Mouse (Mus musculus) midbrain, postnatal 0 days (tissue): ENCODE data around the gene Nt5e. TPM values are rescaled to one million over a fixed set of nuclear protein-coding genes. Genes with fewer than 3 reads are reported as not detected.

Source experiments
- ATAC-seq: fragments of 200-750 bp; cut with Nextera tagmentation; 2 replicates; pipeline ENCODE4 v1.8.0; 2017; ENCODE audit warnings: moderate number of reproducible peaks, mild to moderate bottlenecking, moderate TSS enrichment, moderate library complexity; ENCODE audit not compliant: low FRiP score
- DNase-seq: peaks from one replicate; pipeline ENCODE4 v3.0.0-alpha.2; 2015; ENCODE audit warnings: low spot score
- H3K27ac ChIP-seq: fragments of 300-500 bp; sonication (generic); 2 replicates; pipeline ENCODE4 v1.5.1; 2014; ENCODE audit warnings: low read depth, mild to moderate bottlenecking, low read length, mixed read lengths
- H3K27me3 ChIP-seq: fragments of 300-500 bp; sonication (generic); 2 replicates; pipeline ENCODE4 v1.6.1; 2014; ENCODE audit warnings: low read length, control low read depth, mixed read lengths; ENCODE audit not compliant: insufficient read depth
- H3K36me3 ChIP-seq: fragments of 300-500 bp; sonication (generic); 2 replicates; pipeline ENCODE4 v1.6.1; 2014; ENCODE audit warnings: low read length, control low read depth, mixed read lengths; ENCODE audit not compliant: insufficient read depth
- H3K4me1 ChIP-seq: fragments of 300-500 bp; sonication (generic); 2 replicates; pipeline ENCODE4 v1.6.1; 2014; ENCODE audit warnings: mild to moderate bottlenecking, control low read depth, antibody characterized with exemption, low read length, mixed read lengths; ENCODE audit not compliant: insufficient read depth
- H3K4me2 ChIP-seq: fragments of 300-500 bp; sonication (generic); 2 replicates; pipeline ENCODE4 v1.6.1; 2014; ENCODE audit warnings: low read depth, mild to moderate bottlenecking, low read length, mixed read lengths; ENCODE audit not compliant: poor library complexity, severe bottlenecking
- H3K4me3 ChIP-seq: fragments of 300-500 bp; sonication (generic); 2 replicates; pipeline ENCODE4 v1.5.1; 2014; ENCODE audit warnings: low read depth, mild to moderate bottlenecking, low read length, moderate library complexity
- H3K9ac ChIP-seq: fragments of 300-500 bp; sonication (generic); replicated peaks from 2 replicates; pipeline ENCODE4 v1.6.1; 2014; ENCODE audit warnings: mild to moderate bottlenecking, low read length, moderate library complexity, mixed read lengths; ENCODE audit not compliant: poor library complexity, severe bottlenecking
- H3K9me3 ChIP-seq: fragments of 300-500 bp; sonication (generic); 2 replicates; pipeline ENCODE4 v1.6.1; 2016; ENCODE audit warnings: low read length, control low read depth
- CTCF ChIP-seq: IDR thresholded peaks from 2 replicates; pipeline ENCODE4 v1.5.1; 2016; ENCODE audit warnings: antibody characterized with exemption, mild to moderate bottlenecking
- WGBS: fragments of 180-500 bp; shearing (Covaris S2); extraction: QIAGEN DNeasy Blood & Tissue Kit; methylation state at CpG from one replicate; pipeline ENCODE4 v1.1.7; 2014; 5-methylcytosine and 5-hydroxymethylcytosine counted together
- polyA plus RNA-seq: library from polyadenylated mRNA; unstranded; fragments of >200 nt; fragmentation: Nextera tagmentation; extraction: Ambion mirVana; gene quantifications from 2 replicates; pipeline ENCODE4 v1.2.1, GENCODE M21; 2015
- total RNA-seq: library from RNA; depleted of rRNA; stranded (reverse); fragments of >200 nt; gene quantifications from 2 replicates; pipeline ENCODE4 v1.2.3, GENCODE M21; 2014

Gene Nt5e
- total and polyA plus RNA-seq, 2 experiments from 2014 or later, result 2.2 to 5.3 TPM

- DNase-seq (no peak), ATAC-seq (no peak)
- Histone ChIP-seq H3K9me3 (no peaks in the 10 kb centered on the region), H3K4me2 (no peak overlapping the region), H3K9ac (no peak overlapping the region), H3K36me3 (no peaks in the 10 kb centered on the region), H3K27ac (no peak overlapping the region), H3K27me3 (no peaks in the 10 kb centered on the region), H3K4me3 (no peak overlapping the region), H3K4me1 (no peaks in the 10 kb centered on the region)
- 84% methylated on average over 3 of the region's 3 CpGs for WGBS
- no peak for TF ChIP-seq CTCF
These were observed 24.2 kb downstream of the Nt5e start for GRCm38 (mm10) chr9:88351163-88351562.

- Histone ChIP-seq H3K4me1 (no peaks in the 10 kb centered on the region), H3K27ac (no peak overlapping the region), H3K27me3 (no peaks in the 10 kb centered on the region), H3K9me3 (no peaks in the 10 kb centered on the region), H3K36me3 (no peaks in the 10 kb centered on the region), H3K9ac (no peak overlapping the region), H3K4me3 (no peak overlapping the region), H3K4me2 (no peak overlapping the region)
- DNase-seq, result no peak
- WGBS, result 49% methylated on average over 6 of the region's 6 CpGs
- TF ChIP-seq CTCF, result no peak
- no peak for ATAC-seq
These were observed 25.7 kb downstream of the Nt5e start for GRCm38 (mm10) chr9:88352741-88353140.

GRCm38 (mm10) chr9:88353459-88353858 lies 26.5 kb downstream of the Nt5e start:
- H3K27me3 ChIP-seq, result no peaks in the 10 kb centered on the region
- no peaks in the 10 kb centered on the region for H3K4me1 ChIP-seq
- no peaks in the 10 kb centered on the region for H3K9me3 ChIP-seq
- ATAC-seq (no peak), DNase-seq (no peak)
- H3K9ac ChIP-seq, result no peak overlapping the region
- H3K27ac ChIP-seq, result no peak overlapping the region
- H3K36me3 ChIP-seq, result no peaks in the 10 kb centered on the region
- TF ChIP-seq CTCF, result no peak
- WGBS, result 89% methylated on average over 7 of the region's 7 CpGs
- no peak overlapping the region for H3K4me3 ChIP-seq
- no peak overlapping the region for H3K4me2 ChIP-seq

- no peak for ATAC-seq
- 78% methylated on average over 3 of the region's 3 CpGs for WGBS
These were observed 30.2 kb downstream of the Nt5e start for GRCm38 (mm10) chr9:88357173-88357572.

GRCm38 (mm10) chr9:88359140-88359539 lies 32.1 kb downstream of the Nt5e start:
- 88% methylated on average over 2 of the region's 2 CpGs for WGBS
- TF ChIP-seq CTCF, result no peak
- H3K4me1 ChIP-seq, result peaks cover 6% of the 10 kb centered on the region; the same call in 1 of the 2 replicates
- DNase-seq, result no peak
- H3K36me3 ChIP-seq, result peaks cover 2% of the 10 kb centered on the region; the same call in 1 of the 2 replicates
- no peaks in the 10 kb centered on the region for H3K27me3 ChIP-seq
- no peaks in the 10 kb centered on the region for H3K9me3 ChIP-seq
- H3K27ac ChIP-seq, result no peak overlapping the region
- no peak overlapping the region for H3K9ac ChIP-seq
- ATAC-seq, result no peak
- H3K4me3 ChIP-seq, result no peak overlapping the region
- no peak overlapping the region for H3K4me2 ChIP-seq

More at GRCm38 (mm10) chr9:88357173-88357572, 30.2 kb downstream of the Nt5e start:
- DNase-seq, result no peak
- Histone ChIP-seq H3K9ac (no peak overlapping the region), H3K36me3 (no peaks in the 10 kb centered on the region), H3K9me3 (no peaks in the 10 kb centered on the region), H3K4me1 (no peaks in the 10 kb centered on the region; the same call in 1 of the 2 replicates), H3K4me3 (no peak overlapping the region), H3K4me2 (no peak overlapping the region), H3K27ac (no peak overlapping the region), H3K27me3 (no peaks in the 10 kb centered on the region)
- TF ChIP-seq CTCF, result no peak

- Histone ChIP-seq H3K4me1 (peaks cover 6% of the 10 kb centered on the region; the same call in 1 of the 2 replicates), H3K9me3 (no peaks in the 10 kb centered on the region), H3K4me3 (no peak overlapping the region), H3K36me3 (peaks cover 3% of the 10 kb centered on the region; the same call in 1 of the 2 replicates), H3K4me2 (no peak overlapping the region), H3K9ac (no peak overlapping the region), H3K27me3 (no peaks in the 10 kb centered on the region), H3K27ac (no peak overlapping the region)
- no peak for TF ChIP-seq CTCF
- ATAC-seq, result no peak
- DNase-seq, result no peak
- 79% methylated on average over 14 of the region's 14 CpGs for WGBS
These were observed 34.4 kb downstream of the Nt5e start for GRCm38 (mm10) chr9:88361211-88361909.
